ENCODE assay signal across 8 mouse cellular contexts in the genomic region with DNA sequence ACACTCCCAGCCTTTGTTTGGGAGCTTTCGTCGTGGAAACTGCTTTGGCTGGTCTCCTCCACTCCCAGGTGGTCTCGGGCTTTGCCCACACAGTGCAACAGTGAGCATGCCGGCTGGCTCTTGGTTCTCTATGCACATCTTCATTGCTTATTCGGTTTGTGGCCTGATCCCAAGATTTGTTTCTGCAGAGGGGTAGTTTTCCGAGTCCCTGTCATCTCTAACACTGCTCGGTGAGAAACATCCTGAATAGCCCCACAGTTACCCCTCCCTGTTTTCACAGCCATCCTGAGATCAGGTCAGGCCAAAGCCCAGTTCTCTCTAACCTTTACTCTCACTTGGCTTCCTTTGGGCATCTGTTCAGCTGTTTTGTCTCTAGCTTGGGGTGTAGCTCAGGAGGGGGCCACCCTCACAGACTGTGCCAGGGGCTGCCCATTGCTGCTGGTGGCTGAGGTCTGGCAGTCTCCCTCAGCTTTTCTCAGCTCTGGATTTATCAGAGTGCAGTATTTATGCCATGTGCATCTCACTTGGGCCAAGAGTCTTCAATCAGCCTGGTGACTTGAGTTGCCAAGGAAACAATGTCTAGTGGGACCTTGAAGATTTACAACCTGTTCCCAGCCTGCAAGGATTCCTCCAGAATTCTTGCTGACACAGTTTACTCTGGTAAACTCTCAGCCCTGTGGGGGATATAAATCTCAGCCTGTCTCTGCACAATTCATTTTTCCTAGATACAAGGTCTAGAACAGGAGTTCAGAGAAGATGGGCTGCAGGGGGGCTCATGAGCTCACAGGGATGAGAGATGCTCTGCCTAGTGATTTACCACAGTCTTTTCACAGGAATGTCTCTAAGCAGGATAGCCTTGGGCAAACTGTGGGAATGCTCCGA.
DNase-seq lines count a peak whose midpoint lies in the region; ATAC-seq lines count a peak whose summit lies in the region.

No protein-coding gene starts in this region.

- H3K9me3 ChIP-seq in midbrain, embryonic 15.5 days, result no peaks in the 10 kb centered on the region

- WGBS in midbrain, embryonic 15.5 days, result 31% methylated on average over 8 of the region's 8 CpGs

- no peak overlapping the region for H3K4me3 ChIP-seq in midbrain, embryonic 15.5 days

- no peak overlapping the region for H3K9ac ChIP-seq in midbrain, embryonic 15.5 days

- H3K27me3 ChIP-seq in midbrain, embryonic 15.5 days (replicated peaks), result no peaks in the 10 kb centered on the region

- peak overlapping the region; percentile 47 for H3K27ac ChIP-seq in midbrain, embryonic 15.5 days

- ATAC-seq in midbrain, embryonic 15.5 days (replicated peaks), result peak; percentile 64
- no peak for ATAC-seq in erythroid progenitor cell, adult 5-6 weeks (replicated peaks; ENCODE audit: low FRiP score, poor library complexity, severe bottlenecking)

- H3K4me2 ChIP-seq in midbrain, embryonic 15.5 days, result no peak overlapping the region

- peak; percentile 44 for DNase-seq in adrenal gland, postnatal 14 days
- no peak for DNase-seq in adrenal gland, postnatal 25 days
- DNase-seq in retina, postnatal 1 day, result peak; percentile 34
- DNase-seq in retina, embryonic 14.5 days (ENCODE audit: low spot score), result no peak
- peak; percentile 40 for DNase-seq in kidney, adult 9 months
- no peak for DNase-seq in urinary bladder, adult 2 months (ENCODE audit: low spot score)

- no peaks in the 10 kb centered on the region for H3K36me3 ChIP-seq in midbrain, embryonic 15.5 days (replicated peaks)

- peaks cover 35% of the 10 kb centered on the region for H3K4me1 ChIP-seq in midbrain, embryonic 15.5 days

Comparison
In these comparisons a context has a peak if more than half of its experiments do, and no peak if none do; other contexts are left out.
1. DNase-seq: peak in adrenal gland, postnatal 14 days (single experiment), retina, postnatal 1 day (single experiment) and kidney, adult 9 months (single experiment); none in adrenal gland, postnatal 25 days (single experiment), retina, embryonic 14.5 days (single experiment) and urinary bladder, adult 2 months (single experiment).